ENCODE assay signal across 20 mouse cellular contexts in genomic region chr17:56723419-56724161, GRCm38 (mm10). TPM values are rescaled to one million over a fixed set of nuclear protein-coding genes. Genes with fewer than 3 reads are reported as not detected.
DNase-seq lines count a peak whose midpoint lies in the region; ATAC-seq and TF ChIP-seq lines count a peak whose summit lies in the region.
"Had no signal": no experiment of that assay in that cellular context is flagged by ENCODE, and none has a peak within 500 bp of the region (broad histone marks: within the 10 kb centered on the region; RNA-seq: fewer than 3 reads in every experiment).

No protein-coding gene starts in this region.

- ATAC-seq in embryonic facial prominence, embryonic 13.5 days (ENCODE audit: insufficient number of reproducible peaks, insufficient read depth, low FRiP score, low TSS enrichment, low read depth) = no peak
- ATAC-seq in intestine, embryonic 16.5 days = no peak
- no peak for ATAC-seq in intestine, embryonic 15.5 days
- no peak; the same call in 1 of the 2 replicates for ATAC-seq in neural tube, embryonic 13.5 days (ENCODE audit: low read depth)
- ATAC-seq in neural tube, embryonic 15.5 days (ENCODE audit: low FRiP score) = no peak
- no peak for ATAC-seq in stomach, postnatal 0 days (ENCODE audit: low FRiP score, low TSS enrichment)
- ATAC-seq: forebrain, postnatal 0 days; midbrain, embryonic 15.5 days had no signal

- TF ChIP-seq POLR2A in lung, adult 2 months (IDR thresholded peaks at IDR 0.05; ENCODE audit: borderline replicate concordance, extremely low read depth, low read depth, low read length) = no peak

- no peaks in the 10 kb centered on the region for H3K27me3 ChIP-seq in embryonic facial prominence, embryonic 13.5 days
- no peaks in the 10 kb centered on the region for H3K27me3 ChIP-seq in embryonic facial prominence, embryonic 10.5 days (replicated peaks; ENCODE audit: low read depth, poor library complexity, severe bottlenecking)
- no peaks in the 10 kb centered on the region for H3K27me3 ChIP-seq in intestine, embryonic 16.5 days (replicated peaks; ENCODE audit: control insufficient read depth, insufficient read depth, low read length)
- no peaks in the 10 kb centered on the region for H3K27me3 ChIP-seq in intestine, embryonic 15.5 days (replicated peaks)
- H3K27me3 ChIP-seq in neural tube, embryonic 13.5 days = no peaks in the 10 kb centered on the region
- H3K27me3 ChIP-seq in neural tube, embryonic 15.5 days (replicated peaks) = no peaks in the 10 kb centered on the region
- H3K27me3 ChIP-seq in stomach, postnatal 0 days (ENCODE audit: control insufficient read depth, insufficient read depth, low read length) = no peaks in the 10 kb centered on the region
- H3K27me3 ChIP-seq: hindbrain, embryonic 15.5 days; midbrain, embryonic 15.5 days had no signal

- no peak overlapping the region for H3K4me3 ChIP-seq in embryonic facial prominence, embryonic 13.5 days
- H3K4me3 ChIP-seq in embryonic facial prominence, embryonic 10.5 days = no peak overlapping the region
- no peak overlapping the region for H3K4me3 ChIP-seq in intestine, embryonic 16.5 days (ENCODE audit: low read length)
- H3K4me3 ChIP-seq in intestine, embryonic 15.5 days (replicated peaks) = no peak overlapping the region
- no peak overlapping the region for H3K4me3 ChIP-seq in neural tube, embryonic 13.5 days
- H3K4me3 ChIP-seq in neural tube, embryonic 15.5 days (replicated peaks) = no peak overlapping the region
- H3K4me3 ChIP-seq in stomach, postnatal 0 days (ENCODE audit: low read depth, low read length) = no peak overlapping the region
- H3K4me3 ChIP-seq in lung, adult 2 months (replicated peaks; ENCODE audit: extremely low read depth, low read depth, low read length) = no peak overlapping the region
- H3K4me3 ChIP-seq: erythroblast, embryonic 14.5 days; gastrocnemius, adult 2 months; hindbrain, embryonic 15.5 days; left cerebral cortex, adult 2 months; midbrain, embryonic 15.5 days had no signal

- 78% methylated on average over 11 of the region's 11 CpGs for WGBS in embryonic facial prominence, embryonic 13.5 days
- WGBS in embryonic facial prominence, embryonic 10.5 days = 85% methylated on average over 11 of the region's 11 CpGs
- 76% methylated on average over 11 of the region's 11 CpGs for WGBS in intestine, embryonic 16.5 days
- 77% methylated on average over 11 of the region's 11 CpGs for WGBS in intestine, embryonic 15.5 days
- 84% methylated on average over 11 of the region's 11 CpGs for WGBS in neural tube, embryonic 13.5 days
- WGBS in neural tube, embryonic 15.5 days = 83% methylated on average over 11 of the region's 11 CpGs
- WGBS in stomach, postnatal 0 days = 69% methylated on average over 11 of the region's 11 CpGs
- WGBS in lung, adult 2 months = 80% methylated on average over 11 of the region's 11 CpGs

- peaks cover 50% of the 10 kb centered on the region for H3K36me3 ChIP-seq in embryonic facial prominence, embryonic 13.5 days
- peaks cover 52% of the 10 kb centered on the region for H3K36me3 ChIP-seq in embryonic facial prominence, embryonic 10.5 days (replicated peaks)
- H3K36me3 ChIP-seq in intestine, embryonic 16.5 days (ENCODE audit: control insufficient read depth, insufficient read depth, low read length) = peaks cover 20% of the 10 kb centered on the region
- 0 out of 2 replicates have a peak, but pooled peaks cover 11% of the 10 kb centered on the region for H3K36me3 ChIP-seq in intestine, embryonic 15.5 days
- H3K36me3 ChIP-seq in neural tube, embryonic 13.5 days = peaks cover 43% of the 10 kb centered on the region
- peaks cover 31% of the 10 kb centered on the region for H3K36me3 ChIP-seq in neural tube, embryonic 15.5 days
- H3K36me3 ChIP-seq in stomach, postnatal 0 days (ENCODE audit: control insufficient read depth, insufficient read depth, low read length) = peaks cover 9% of the 10 kb centered on the region; the same call in 1 of the 2 replicates

- H3K4me2 ChIP-seq in embryonic facial prominence, embryonic 13.5 days = no peak overlapping the region
- no peak overlapping the region for H3K4me2 ChIP-seq in intestine, embryonic 16.5 days (ENCODE audit: low read depth, low read length)
- H3K4me2 ChIP-seq in intestine, embryonic 15.5 days (replicated peaks) = no peak overlapping the region
- no peak overlapping the region for H3K4me2 ChIP-seq in neural tube, embryonic 13.5 days
- H3K4me2 ChIP-seq in neural tube, embryonic 15.5 days = no peak overlapping the region
- no peak overlapping the region for H3K4me2 ChIP-seq in stomach, postnatal 0 days (replicated peaks; ENCODE audit: low read depth)
- H3K4me2 ChIP-seq: hindbrain, embryonic 15.5 days; midbrain, embryonic 15.5 days had no signal

- H3K4me1 ChIP-seq in embryonic facial prominence, embryonic 13.5 days = peaks cover 36% of the 10 kb centered on the region
- peaks cover 33% of the 10 kb centered on the region for H3K4me1 ChIP-seq in embryonic facial prominence, embryonic 10.5 days
- H3K4me1 ChIP-seq in intestine, embryonic 16.5 days (ENCODE audit: control insufficient read depth, insufficient read depth, low read length) = peaks cover 34% of the 10 kb centered on the region
- H3K4me1 ChIP-seq in intestine, embryonic 15.5 days (replicated peaks) = peaks cover 35% of the 10 kb centered on the region
- peaks cover 44% of the 10 kb centered on the region for H3K4me1 ChIP-seq in neural tube, embryonic 13.5 days (replicated peaks)
- peaks cover 44% of the 10 kb centered on the region for H3K4me1 ChIP-seq in neural tube, embryonic 15.5 days
- peaks cover 7% of the 10 kb centered on the region for H3K4me1 ChIP-seq in stomach, postnatal 0 days (replicated peaks; ENCODE audit: control insufficient read depth, insufficient read depth)
- H3K4me1 ChIP-seq in lung, adult 2 months (ENCODE audit: control insufficient read depth, insufficient read depth, low read length) = no peaks in the 10 kb centered on the region

- peak; percentile 43 for TF ChIP-seq CTCF in stomach, postnatal 0 days (IDR thresholded peaks at IDR 0.05; ENCODE audit: low read depth)
- no peak for TF ChIP-seq CTCF in lung, adult 2 months (IDR thresholded peaks at IDR 0.05; ENCODE audit: insufficient read depth, low read length)

- no peak for DNase-seq in embryonic facial prominence, embryonic 10.5 days (ENCODE audit: low spot score)
- DNase-seq in stomach, postnatal 0 days (ENCODE audit: low spot score) = no peak
- no peak for DNase-seq in lung, adult 2 months
- DNase-seq: adrenal gland, postnatal 14 days; cerebellum, adult 8-10 months; forebrain, postnatal 0 days; gastrocnemius, adult 2 months; kidney, adult 9 months; right cerebral cortex, postnatal 25 days; thymus, adult 2 months had no signal

- no peak for TF ChIP-seq EP300 in stomach, postnatal 0 days (optimal IDR thresholded peaks at IDR 0.05)

- H3K27ac ChIP-seq in embryonic facial prominence, embryonic 13.5 days = no peak overlapping the region
- H3K27ac ChIP-seq in embryonic facial prominence, embryonic 10.5 days (replicated peaks) = no peak overlapping the region
- H3K27ac ChIP-seq in intestine, embryonic 16.5 days (ENCODE audit: low read length) = no peak overlapping the region
- H3K27ac ChIP-seq in intestine, embryonic 15.5 days = no peak overlapping the region
- no peak overlapping the region for H3K27ac ChIP-seq in neural tube, embryonic 13.5 days (replicated peaks)
- no peak overlapping the region for H3K27ac ChIP-seq in neural tube, embryonic 15.5 days (replicated peaks)
- H3K27ac ChIP-seq in stomach, postnatal 0 days (replicated peaks) = no peak overlapping the region
- H3K27ac ChIP-seq: hindbrain, embryonic 15.5 days; left cerebral cortex, adult 2 months; macrophage; midbrain, embryonic 15.5 days had no signal

- H3K9ac ChIP-seq in embryonic facial prominence, embryonic 13.5 days = peak overlapping the region; percentile 22; the same call in 1 of the 2 replicates
- H3K9ac ChIP-seq in intestine, embryonic 16.5 days (ENCODE audit: low read depth, low read length) = 0 out of 2 replicates have a peak overlapping the region, but pooled peaks have one; percentile 4
- no peak overlapping the region for H3K9ac ChIP-seq in intestine, embryonic 15.5 days
- H3K9ac ChIP-seq in neural tube, embryonic 13.5 days = 0 out of 2 replicates have a peak overlapping the region, but pooled peaks have one; percentile 12
- H3K9ac ChIP-seq in neural tube, embryonic 15.5 days (replicated peaks) = no peak overlapping the region
- no peak overlapping the region for H3K9ac ChIP-seq in stomach, postnatal 0 days (ENCODE audit: low read length)
- H3K9ac ChIP-seq: forebrain, postnatal 0 days; hindbrain, embryonic 15.5 days; midbrain, embryonic 15.5 days had no signal

- H3K9me3 ChIP-seq in embryonic facial prominence, embryonic 13.5 days = 0 out of 2 replicates have a peak, but pooled peaks cover 3% of the 10 kb centered on the region
- no peaks in the 10 kb centered on the region for H3K9me3 ChIP-seq in embryonic facial prominence, embryonic 10.5 days
- no peaks in the 10 kb centered on the region for H3K9me3 ChIP-seq in intestine, embryonic 16.5 days (ENCODE audit: control insufficient read depth, low read length)
- no peaks in the 10 kb centered on the region for H3K9me3 ChIP-seq in intestine, embryonic 15.5 days
- no peaks in the 10 kb centered on the region for H3K9me3 ChIP-seq in neural tube, embryonic 13.5 days
- H3K9me3 ChIP-seq in neural tube, embryonic 15.5 days (replicated peaks) = no peaks in the 10 kb centered on the region
- no peaks in the 10 kb centered on the region for H3K9me3 ChIP-seq in stomach, postnatal 0 days (ENCODE audit: control insufficient read depth, low read length)
- H3K9me3 ChIP-seq: hindbrain, embryonic 15.5 days; midbrain, embryonic 15.5 days had no signal

RNA-seq across cellular contexts. Expression of gene Vmac, which starts 5.8 kb away (rescaled TPM):
- polyA plus RNA-seq in embryonic facial prominence, embryonic 13.5 days (2015; fragmentation: Nextera tagmentation; extraction: Ambion mirVana) = 19.2 and 24.6 TPM in 2 replicates
- polyA plus RNA-seq in embryonic facial prominence, embryonic 10.5 days (2016; fragmentation: Nextera tagmentation; extraction: Ambion mirVana) = 14.1 and 14.5 TPM in 2 replicates
- polyA plus RNA-seq in intestine, embryonic 16.5 days (2015; fragmentation: Nextera tagmentation; extraction: Ambion mirVana) = 15.7 and 16.6 TPM in 2 replicates
- polyA plus RNA-seq in intestine, embryonic 15.5 days (2015; fragmentation: Nextera tagmentation; extraction: Ambion mirVana) = 14.3 and 15.2 TPM in 2 replicates
- 16.3 and 17.5 TPM in 2 replicates for polyA plus RNA-seq in neural tube, embryonic 13.5 days (2015; fragmentation: Nextera tagmentation; extraction: Ambion mirVana)
- polyA plus RNA-seq in neural tube, embryonic 15.5 days (2015; fragmentation: Nextera tagmentation; extraction: Ambion mirVana) = 13.8 and 18.1 TPM in 2 replicates
- polyA plus RNA-seq in stomach, postnatal 0 days (2015; fragmentation: Nextera tagmentation; extraction: Ambion mirVana) = 19.0 and 22.8 TPM in 2 replicates
- 31.9 and 32.4 TPM in 2 replicates for polyA plus RNA-seq in lung, adult 2 months (2012; rRNA removed)

RNA-seq across cellular contexts. Expression of gene Ndufa11, which starts 6.0 kb away (rescaled TPM):
- 397 and 420 TPM in 2 replicates for polyA plus RNA-seq in embryonic facial prominence, embryonic 13.5 days (2015; fragmentation: Nextera tagmentation; extraction: Ambion mirVana)
- 388 and 402 TPM in 2 replicates for polyA plus RNA-seq in embryonic facial prominence, embryonic 10.5 days (2016; fragmentation: Nextera tagmentation; extraction: Ambion mirVana)
- polyA plus RNA-seq in intestine, embryonic 16.5 days (2015; fragmentation: Nextera tagmentation; extraction: Ambion mirVana) = 527 and 530 TPM in 2 replicates
- polyA plus RNA-seq in intestine, embryonic 15.5 days (2015; fragmentation: Nextera tagmentation; extraction: Ambion mirVana) = 471 and 522 TPM in 2 replicates
- 542 and 575 TPM in 2 replicates for polyA plus RNA-seq in neural tube, embryonic 13.5 days (2015; fragmentation: Nextera tagmentation; extraction: Ambion mirVana)
- polyA plus RNA-seq in neural tube, embryonic 15.5 days (2015; fragmentation: Nextera tagmentation; extraction: Ambion mirVana) = 639 and 709 TPM in 2 replicates
- polyA plus RNA-seq in stomach, postnatal 0 days (2015; fragmentation: Nextera tagmentation; extraction: Ambion mirVana) = 584 and 595 TPM in 2 replicates
- polyA plus RNA-seq in lung, adult 2 months (2012; rRNA removed) = 348 and 393 TPM in 2 replicates

RNA-seq across cellular contexts. Expression of gene Nrtn, which starts 33.7 kb away (rescaled TPM):
- polyA plus RNA-seq in embryonic facial prominence, embryonic 13.5 days (2015; fragmentation: Nextera tagmentation; extraction: Ambion mirVana) = 17.7 and 18.4 TPM in 2 replicates
- polyA plus RNA-seq in embryonic facial prominence, embryonic 10.5 days (2016; fragmentation: Nextera tagmentation; extraction: Ambion mirVana) = 4.5 and 4.7 TPM in 2 replicates
- 7.0 and 7.9 TPM in 2 replicates for polyA plus RNA-seq in intestine, embryonic 16.5 days (2015; fragmentation: Nextera tagmentation; extraction: Ambion mirVana)
- 9.9 and 10.7 TPM in 2 replicates for polyA plus RNA-seq in intestine, embryonic 15.5 days (2015; fragmentation: Nextera tagmentation; extraction: Ambion mirVana)
- polyA plus RNA-seq in neural tube, embryonic 13.5 days (2015; fragmentation: Nextera tagmentation; extraction: Ambion mirVana) = 1.1 and 1.7 TPM in 2 replicates
- polyA plus RNA-seq in neural tube, embryonic 15.5 days (2015; fragmentation: Nextera tagmentation; extraction: Ambion mirVana) = 2.7 and 5.3 TPM in 2 replicates
- polyA plus RNA-seq in stomach, postnatal 0 days (2015; fragmentation: Nextera tagmentation; extraction: Ambion mirVana) = 32.4 and 37.9 TPM in 2 replicates
- polyA plus RNA-seq in lung, adult 2 months (2012; rRNA removed) = 17.3 and 23.2 TPM in 2 replicates
- polyA plus RNA-seq: macrophage had no signal

RNA-seq across cellular contexts. Expression of gene Dus3l, which starts 41.0 kb away (rescaled TPM):
- 40.5 and 46.5 TPM in 2 replicates for polyA plus RNA-seq in embryonic facial prominence, embryonic 13.5 days (2015; fragmentation: Nextera tagmentation; extraction: Ambion mirVana)
- 45.0 and 45.6 TPM in 2 replicates for polyA plus RNA-seq in embryonic facial prominence, embryonic 10.5 days (2016; fragmentation: Nextera tagmentation; extraction: Ambion mirVana)
- polyA plus RNA-seq in intestine, embryonic 16.5 days (2015; fragmentation: Nextera tagmentation; extraction: Ambion mirVana) = 37.6 and 40.0 TPM in 2 replicates
- polyA plus RNA-seq in intestine, embryonic 15.5 days (2015; fragmentation: Nextera tagmentation; extraction: Ambion mirVana) = 38.7 and 42.8 TPM in 2 replicates
- 61.5 and 64.6 TPM in 2 replicates for polyA plus RNA-seq in neural tube, embryonic 13.5 days (2015; fragmentation: Nextera tagmentation; extraction: Ambion mirVana)
- 86.4 and 97.6 TPM in 2 replicates for polyA plus RNA-seq in neural tube, embryonic 15.5 days (2015; fragmentation: Nextera tagmentation; extraction: Ambion mirVana)
- 22.9 and 24.4 TPM in 2 replicates for polyA plus RNA-seq in stomach, postnatal 0 days (2015; fragmentation: Nextera tagmentation; extraction: Ambion mirVana)
- polyA plus RNA-seq in lung, adult 2 months (2012; rRNA removed) = 81.7 and 84.5 TPM in 2 replicates

RNA-seq across cellular contexts. Expression of gene Prr22, which starts 46.5 kb away (rescaled TPM):
- 1.2 and 1.7 TPM in 2 replicates for polyA plus RNA-seq in embryonic facial prominence, embryonic 13.5 days (2015; fragmentation: Nextera tagmentation; extraction: Ambion mirVana)
- polyA plus RNA-seq in embryonic facial prominence, embryonic 10.5 days (2016; fragmentation: Nextera tagmentation; extraction: Ambion mirVana) = 1.7 and 1.8 TPM in 2 replicates
- polyA plus RNA-seq in intestine, embryonic 16.5 days (2015; fragmentation: Nextera tagmentation; extraction: Ambion mirVana) = 0.84 and 1.6 TPM in 2 replicates
- 1.2 and 1.6 TPM in 2 replicates for polyA plus RNA-seq in intestine, embryonic 15.5 days (2015; fragmentation: Nextera tagmentation; extraction: Ambion mirVana)
- 0.95 and 1.1 TPM in 2 replicates for polyA plus RNA-seq in neural tube, embryonic 13.5 days (2015; fragmentation: Nextera tagmentation; extraction: Ambion mirVana)
- polyA plus RNA-seq in neural tube, embryonic 15.5 days (2015; fragmentation: Nextera tagmentation; extraction: Ambion mirVana) = 0.87 and 0.93 TPM in 2 replicates
- 0.38 and 0.65 TPM in 2 replicates for polyA plus RNA-seq in stomach, postnatal 0 days (2015; fragmentation: Nextera tagmentation; extraction: Ambion mirVana)
- 1.6 and 2.2 TPM in 2 replicates for polyA plus RNA-seq in lung, adult 2 months (2012; rRNA removed)
- polyA plus RNA-seq: macrophage had no signal

Comparison
In these comparisons a context has a peak if more than half of its experiments do, and no peak if none do; other contexts are left out.
1. H3K9ac ChIP-seq: peak in embryonic facial prominence, embryonic 13.5 days (single experiment), intestine, embryonic 16.5 days (single experiment) and neural tube, embryonic 13.5 days (single experiment); none in intestine, embryonic 15.5 days (single experiment), neural tube, embryonic 15.5 days (single experiment) and stomach, postnatal 0 days (single experiment).